Mouse (Mus musculus) frontal cortex, adult (tissue): ENCODE measurements at regions not wholly inside any gene's neighbourhood (a gene's known extent, or its start where the extent isn't known, plus 50 kb on each side); places are given as distances from the start of the nearest gene placed in this dataset.

Experiments
- ATAC-seq: cut with Nextera tagmentation; 2 replicates; pipeline ENCODE4 v1.9.2; 2017; ENCODE audit warnings: mild to moderate bottlenecking, moderate library complexity, mixed read lengths; ENCODE audit not compliant: low TSS enrichment

DNA sequence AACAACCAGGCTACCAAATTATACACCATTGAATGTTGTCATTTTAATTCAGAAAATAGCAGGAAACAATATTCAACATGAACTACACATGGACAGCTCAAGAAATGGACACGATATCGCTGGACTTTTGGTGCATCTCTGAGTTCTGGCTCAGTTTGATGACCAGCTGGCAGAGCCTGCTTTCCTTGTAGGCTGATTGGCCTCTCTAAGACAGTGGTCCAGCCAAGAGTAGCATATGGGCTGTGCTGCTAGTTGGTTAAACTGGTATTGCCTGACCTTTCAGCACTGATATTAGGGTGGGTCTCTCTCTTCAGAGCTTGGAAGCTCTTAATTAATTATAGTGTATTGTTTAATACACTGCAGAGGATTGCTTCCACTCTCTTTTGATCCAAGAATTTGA lies 705.8 kb upstream of the Ddx18 start:
- ATAC-seq = no peak

DNA sequence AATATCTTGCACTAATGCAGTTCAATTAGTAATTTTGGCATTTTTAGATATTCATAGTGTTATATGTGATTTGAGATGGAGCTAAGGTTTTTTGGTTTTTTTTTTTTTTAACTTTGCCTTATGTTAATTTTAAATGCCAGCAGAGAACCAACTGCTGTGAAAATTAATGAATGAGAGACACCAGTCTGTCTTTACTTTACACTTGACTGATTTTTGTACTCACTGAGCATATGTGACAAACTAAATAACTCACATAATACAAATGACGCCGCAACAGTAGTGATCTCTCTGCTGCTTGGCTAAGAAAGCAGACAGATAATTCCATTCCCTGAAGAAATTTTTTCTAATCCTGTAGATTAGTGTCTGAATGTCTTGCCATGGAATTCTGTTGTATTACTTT lies 675.2 kb upstream of the Ddx18 start:
- no peak for ATAC-seq

DNA sequence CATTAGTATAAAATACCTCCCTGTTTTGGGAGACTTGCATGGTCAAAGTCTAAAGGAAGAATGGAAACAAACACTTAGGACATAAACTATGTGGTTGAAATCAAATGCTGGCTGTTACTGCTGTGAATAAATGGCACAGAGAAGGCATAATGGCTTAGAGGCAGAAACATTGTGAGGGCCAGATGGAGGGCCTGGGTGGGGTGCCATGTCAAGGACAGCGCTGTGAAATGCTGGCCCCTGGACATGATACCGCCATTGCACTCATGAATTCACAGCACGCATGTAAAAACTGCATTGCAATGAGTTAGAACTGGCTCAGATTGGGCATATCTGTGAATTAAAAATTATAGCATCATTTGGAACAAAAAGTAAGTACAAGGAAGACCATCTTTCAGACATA lies 673.7 kb upstream of the Ddx18 start:
- no peak for ATAC-seq

DNA sequence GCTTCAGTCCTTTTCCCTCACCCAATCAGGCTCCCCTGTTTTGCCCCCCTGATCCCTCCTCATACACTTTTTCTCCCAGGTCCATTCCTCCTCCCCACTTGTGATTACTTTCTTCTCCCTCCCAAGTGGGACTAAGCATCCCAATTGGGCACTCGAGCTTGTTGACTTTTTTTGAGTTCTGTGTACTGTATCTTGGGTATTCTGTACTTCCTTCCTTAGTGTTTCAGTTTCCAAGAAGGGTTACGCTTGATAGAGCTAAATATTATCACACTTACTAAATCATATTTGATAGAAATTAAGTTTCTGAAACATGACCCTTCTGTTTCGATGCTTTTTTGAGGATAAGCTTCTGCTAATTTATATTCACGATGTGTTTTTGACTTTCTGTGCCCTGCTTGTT lies 662.7 kb upstream of the Ddx18 start:
- ATAC-seq = no peak

DNA sequence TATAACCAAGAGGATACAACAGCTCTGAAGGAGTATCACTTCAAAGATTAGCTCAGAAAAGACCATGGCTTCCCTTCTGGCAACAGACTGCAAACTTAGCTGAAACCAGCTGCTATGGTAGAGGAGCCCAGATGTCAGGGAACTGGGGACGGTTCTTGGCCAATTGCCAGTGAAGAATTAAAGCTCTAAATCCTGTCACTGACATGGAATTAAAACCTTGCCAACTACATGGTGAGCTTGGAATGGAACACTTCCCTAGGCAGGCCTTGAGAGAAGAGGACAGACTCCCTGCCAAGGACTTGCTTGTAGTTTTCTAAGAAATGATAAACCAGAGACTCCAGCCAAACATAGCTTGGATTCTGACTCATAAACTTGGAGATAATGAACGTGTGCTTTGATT lies 644.7 kb upstream of the Ddx18 start:
- ATAC-seq = peak; percentile 93

- no peak for ATAC-seq
These were observed 640.8 kb upstream of the Ddx18 start for GRCm38 (mm10) chr1:122208619-122209018.

DNA sequence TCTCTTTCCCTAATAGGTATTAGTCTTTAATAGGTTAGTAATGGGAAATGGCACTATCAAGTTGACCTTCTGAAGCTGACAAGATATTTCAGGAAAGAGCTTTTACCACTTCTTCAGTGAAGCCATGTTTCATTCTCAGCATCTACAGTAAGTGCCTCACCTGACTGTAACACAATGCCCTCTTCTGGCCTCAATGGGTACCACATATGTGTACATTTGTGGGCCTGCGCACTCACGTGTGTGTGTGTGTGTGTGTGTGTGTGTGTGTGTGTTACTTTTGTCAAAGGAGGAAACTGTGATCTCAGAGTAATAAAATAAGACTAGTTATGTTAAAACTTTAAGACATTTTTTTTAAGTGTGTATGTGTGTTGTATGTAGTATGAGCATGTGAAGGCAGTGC lies 601.8 kb upstream of the Ddx18 start:
- no peak for ATAC-seq

DNA sequence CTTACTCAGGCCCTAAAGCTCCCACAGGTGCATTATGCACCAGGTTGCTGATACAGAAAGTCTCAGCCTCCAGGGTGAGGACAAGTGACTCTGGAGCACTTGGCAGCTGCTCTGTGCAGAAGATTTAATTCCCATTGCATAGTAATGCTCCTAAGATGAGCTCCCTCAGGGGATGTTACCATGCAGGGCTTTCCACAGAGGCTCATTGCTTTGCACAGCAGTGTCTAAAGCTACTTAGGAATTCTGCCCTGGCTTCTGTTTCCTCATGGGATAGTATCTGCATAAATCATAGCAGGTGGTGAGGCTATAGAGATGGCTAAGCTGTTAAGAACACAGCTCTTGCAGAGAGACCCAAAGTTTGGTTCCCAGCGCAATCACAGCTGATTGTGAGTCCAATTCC lies 594.0 kb upstream of the Ddx18 start:
- ATAC-seq = peak; percentile 57

DNA sequence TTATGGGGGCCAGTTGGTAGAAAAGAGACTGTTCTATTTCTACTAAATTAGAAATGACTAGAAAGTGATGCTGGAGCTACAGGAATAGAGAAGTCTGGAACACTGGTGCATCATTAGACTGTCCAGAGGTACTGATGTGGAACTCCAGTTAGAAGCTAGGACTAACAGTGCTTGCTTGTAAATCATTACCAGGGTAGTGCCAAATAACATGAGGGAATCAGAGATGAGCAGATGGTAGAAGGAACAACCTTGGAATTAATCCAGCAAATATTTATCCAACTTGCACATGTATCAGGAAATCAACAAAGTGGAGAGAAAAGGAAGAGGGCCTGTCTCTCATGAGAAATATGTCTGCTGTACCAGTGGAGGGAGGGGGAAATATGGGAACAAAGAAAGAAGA lies 573.6 kb upstream of the Ddx18 start:
- ATAC-seq = no peak

- no peak for ATAC-seq
These were observed 556.2 kb upstream of the Ddx18 start for GRCm38 (mm10) chr1:122123954-122124353.

- ATAC-seq = no peak
These were observed 527.9 kb upstream of the Ddx18 start for GRCm38 (mm10) chr1:122095726-122096125.

- ATAC-seq = no peak
These were observed 514.7 kb upstream of the Ddx18 start for GRCm38 (mm10) chr1:122082481-122082880.

- ATAC-seq = no peak
These were observed 508.3 kb upstream of the Ddx18 start for GRCm38 (mm10) chr1:122076085-122076484.

DNA sequence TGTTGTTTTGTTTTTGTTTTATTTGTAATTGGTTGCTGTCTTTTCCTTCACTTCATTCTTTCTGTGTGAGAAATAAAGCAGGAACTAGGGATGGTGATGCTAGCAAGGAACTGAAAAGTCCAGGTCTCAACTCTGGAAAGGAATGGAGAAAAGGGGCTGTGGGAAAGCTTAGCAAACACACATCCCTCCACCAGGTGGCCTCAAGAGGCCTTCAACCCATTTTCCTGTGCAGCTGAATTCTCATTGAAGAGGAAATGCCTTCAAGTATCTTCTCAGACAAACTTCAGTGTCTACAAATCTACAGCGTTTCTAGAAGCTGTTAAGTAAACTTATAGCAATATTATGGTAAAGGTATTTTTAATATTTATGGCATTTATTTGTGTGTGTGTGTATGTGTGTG lies 487.4 kb upstream of the Ddx18 start:
- no peak; the same call in 1 of the 2 replicates for ATAC-seq

GRCm38 (mm10) chr1:122048112-122048725 lies 480.4 kb upstream of the Ddx18 start:
- ATAC-seq = peak; percentile 87

DNA sequence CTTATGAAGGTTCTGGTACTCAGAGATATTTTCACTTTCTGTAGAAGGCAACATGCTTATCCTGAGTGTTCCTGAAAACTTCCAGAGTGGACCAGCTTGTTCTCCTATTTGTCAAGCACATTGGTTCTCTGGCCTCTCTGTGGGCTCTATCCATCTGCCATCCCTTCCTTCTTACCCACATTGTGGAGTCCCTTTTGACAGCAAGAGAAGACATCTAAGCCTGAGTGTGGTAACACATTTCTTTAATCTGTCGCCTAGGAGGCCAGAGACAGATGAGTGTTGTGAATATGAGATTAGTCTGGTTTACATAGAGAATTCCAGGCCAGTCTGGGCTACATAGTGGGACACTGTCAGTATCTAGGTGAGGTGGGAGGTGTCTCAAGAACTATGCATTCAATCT lies 476.1 kb upstream of the Ddx18 start:
- peak; percentile 53 for ATAC-seq

GRCm38 (mm10) chr1:122043114-122043513 lies 475.3 kb upstream of the Ddx18 start:
- ATAC-seq = no peak; the same call in 1 of the 2 replicates

DNA sequence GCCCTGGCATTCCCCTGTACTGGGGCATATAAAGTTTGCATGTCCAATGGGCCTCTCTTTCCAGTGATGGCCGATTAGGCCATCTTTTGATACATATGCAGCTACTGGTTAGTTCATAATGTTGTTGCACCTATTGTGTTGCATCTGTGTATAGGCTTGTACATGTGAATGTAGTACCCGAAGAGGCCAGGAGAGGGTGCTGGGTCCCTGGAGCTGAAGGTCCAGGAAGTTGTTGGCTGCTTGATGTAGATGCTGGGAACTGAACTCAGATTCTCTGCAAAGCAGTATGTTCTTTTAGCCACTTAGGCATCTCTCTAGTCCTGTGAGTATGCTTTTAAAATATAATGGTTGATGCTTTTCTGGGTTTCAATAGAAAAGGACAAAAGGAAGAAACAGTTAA lies 440.0 kb upstream of the Ddx18 start:
- ATAC-seq = no peak

DNA sequence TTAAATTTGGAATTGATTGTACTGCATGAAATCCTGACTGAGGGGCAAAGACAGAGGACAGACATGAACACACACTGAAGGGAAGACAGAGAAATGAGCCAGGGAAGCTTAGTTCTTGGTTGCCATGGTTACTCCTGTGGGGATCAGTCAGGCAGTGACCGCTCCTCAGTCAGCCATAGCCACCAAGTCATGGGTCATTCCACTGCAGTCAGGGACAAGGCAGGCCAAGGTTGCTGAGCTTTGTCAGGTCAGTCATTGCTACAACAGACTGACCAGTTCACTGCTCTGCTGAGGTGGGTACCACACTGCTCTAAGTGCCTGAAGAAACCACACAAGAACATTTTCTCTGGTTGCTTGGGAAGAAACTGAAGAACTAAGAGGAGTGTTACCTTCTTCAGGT lies 428.7 kb upstream of the Ddx18 start:
- peak; percentile 74 for ATAC-seq

GRCm38 (mm10) chr1:121990653-121991052 lies 422.9 kb upstream of the Ddx18 start:
- ATAC-seq = 0 out of 2 replicates have a peak, but pooled peaks have one; percentile 2

DNA sequence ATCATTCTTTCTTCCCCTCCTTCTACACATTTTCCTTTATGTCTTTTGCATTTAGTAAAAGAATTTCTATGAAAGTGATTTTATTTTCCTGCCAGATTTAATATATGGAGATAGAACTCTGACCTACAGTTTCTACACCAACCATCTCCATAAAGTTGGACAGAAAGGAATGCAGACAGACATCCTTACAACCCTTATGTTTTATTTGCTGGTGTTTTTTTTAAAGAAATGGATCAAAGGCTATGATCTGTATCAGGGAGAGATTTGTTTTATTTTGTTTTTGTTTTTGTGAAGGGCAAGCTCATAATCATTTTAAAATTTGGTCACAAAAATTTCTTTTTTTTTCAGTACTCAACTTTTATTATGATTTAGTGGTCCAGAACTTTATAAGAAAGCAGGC lies 391.2 kb upstream of the Ddx18 start:
- ATAC-seq = no peak

DNA sequence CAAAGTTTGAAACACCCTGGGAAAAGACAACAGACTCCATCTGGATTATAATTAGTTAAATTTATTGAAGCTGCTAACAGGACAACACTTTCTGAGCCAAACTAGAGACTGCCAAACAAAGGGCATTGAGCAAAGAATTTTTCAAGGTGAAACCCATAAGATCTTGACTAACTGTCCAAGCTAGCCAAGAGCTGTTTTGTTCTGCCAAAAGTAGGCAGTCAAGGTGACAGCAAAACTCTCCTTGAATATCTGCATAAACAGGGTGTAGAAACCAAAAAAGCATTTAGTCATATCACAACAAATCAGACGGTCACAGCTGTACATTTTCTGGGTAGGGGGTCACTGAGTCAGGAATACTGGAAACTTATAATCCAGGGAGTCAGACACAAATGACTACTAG lies 368.1 kb upstream of the Ddx18 start:
- no peak for ATAC-seq
